Mouse (Mus musculus) 416B (cell line): ENCODE data around the gene Spopl.
"Not testable (repeated sequence)": the region's sequence is repeated elsewhere in the genome, so short reads cannot be mapped to it uniquely, and the experiment has no call there.

Experiments used
- DNase-seq: peaks from one replicate; pipeline ENCODE4 v3.0.0; 2011; ENCODE audit warnings: low read depth

The Spopl gene

GRCm38 (mm10) chr2:23571302-23572156, at the start of gene Spopl:
Spopl (minus strand) TSS chr2:23572106.
- peak; percentile 77 for DNase-seq

- no peak for DNase-seq
Measured at GRCm38 (mm10) chr2:23620128-23620527, 48.2 kb upstream of the Spopl start.

- no peak for DNase-seq
Measured at GRCm38 (mm10) chr2:23617989-23618388, 46.1 kb upstream of the Spopl start.

- DNase-seq, result no peak
Measured at GRCm38 (mm10) chr2:23605391-23605790, 33.5 kb upstream of the Spopl start.

GRCm38 (mm10) chr2:23588769-23589168, 16.9 kb upstream of the Spopl start:
- DNase-seq, result peak; percentile 61

GRCm38 (mm10) chr2:23572157-23572532, 239 bp upstream of the Spopl start:
- not testable (repeated sequence) for DNase-seq

GRCm38 (mm10) chr2:23570563-23570962, 1.3 kb downstream of the Spopl start:
- no peak for DNase-seq

- DNase-seq, result no peak
Measured at GRCm38 (mm10) chr2:23568775-23569174, 3.1 kb downstream of the Spopl start.

- DNase-seq, result no peak
Measured at GRCm38 (mm10) chr2:23565081-23565801, 6.7 kb downstream of the Spopl start.

- DNase-seq, result no peak
Measured at GRCm38 (mm10) chr2:23562898-23563297, 9.0 kb downstream of the Spopl start.

- DNase-seq, result peak; percentile 43
Measured at GRCm38 (mm10) chr2:23559186-23559585, 12.7 kb downstream of the Spopl start.

GRCm38 (mm10) chr2:23551235-23551634, 20.7 kb downstream of the Spopl start:
- DNase-seq, result no peak

GRCm38 (mm10) chr2:23547220-23547619, 24.7 kb downstream of the Spopl start:
- DNase-seq, result no peak

- DNase-seq, result peak; percentile 60
Measured at GRCm38 (mm10) chr2:23539967-23540366, 31.9 kb downstream of the Spopl start.

GRCm38 (mm10) chr2:23527717-23528116, 44.2 kb downstream of the Spopl start:
- DNase-seq, result not testable (repeated sequence)

- no peak for DNase-seq
Measured at GRCm38 (mm10) chr2:23505141-23505540, 66.8 kb downstream of the Spopl start.

- DNase-seq, result no peak
Measured at GRCm38 (mm10) chr2:23481715-23482114, 90.2 kb downstream of the Spopl start.

- no peak for DNase-seq
Measured at GRCm38 (mm10) chr2:23467471-23467870, 104.4 kb downstream of the Spopl start.

GRCm38 (mm10) chr2:23457452-23457851, 114.5 kb downstream of the Spopl start:
- no peak for DNase-seq
